Mouse (Mus musculus) inflammation-experienced regulatory T-cells, adult 16 weeks (primary cell): Measurements from ENCODE around the gene Txlnb. TPM values are rescaled to one million over a fixed set of nuclear protein-coding genes. Genes with fewer than 3 reads are reported as not detected.

Source experiments
- polyA plus RNA-seq: library from polyadenylated mRNA; unstranded; fragments of 100-300 nt; shearing (Covaris generic); gene quantifications from one replicate; pipeline ENCODE4 v1.2.1, GENCODE M21; 2017

The Txlnb gene
- 1.7 TPM for polyA plus RNA-seq

GRCm38 (mm10) chr10:17795767-17796631, at the start of gene Txlnb:
TSS of gene Txlnb (plus strand) at chr10:17796226.

Other genes starting within 250 kb of the Txlnb start
- 3.9 TPM for gene Cited2, start 73.0 kb upstream of the Txlnb start, polyA plus RNA-seq
- 19.4 TPM for gene Heca, start 151.8 kb downstream of the Txlnb start, polyA plus RNA-seq
- gene Abracl, start 227.1 kb downstream of the Txlnb start, polyA plus RNA-seq = 347 TPM